9 mouse cellular contexts compared by ENCODE assay signal in the genomic region with DNA sequence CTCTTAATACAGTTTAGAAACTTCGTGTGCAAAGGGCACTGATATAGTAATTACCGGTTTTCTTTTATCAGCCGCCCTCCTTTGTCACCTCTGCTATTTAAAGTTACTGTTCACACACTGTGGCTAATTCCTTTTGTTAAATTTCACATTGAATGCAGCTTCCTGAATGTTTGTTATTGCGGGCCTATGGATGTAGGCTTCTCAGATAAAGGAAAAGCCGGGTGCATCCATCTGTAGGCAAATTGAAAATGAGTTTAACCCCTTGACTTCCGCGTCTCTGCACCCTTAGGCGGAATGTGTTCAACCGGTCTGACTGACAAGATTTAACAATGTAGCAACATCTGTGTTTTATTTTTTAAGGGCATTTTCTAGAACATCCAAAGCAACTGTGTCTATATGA.
DNase-seq lines count a peak whose midpoint lies in the region; ATAC-seq lines count a peak whose summit lies in the region.
"Had no signal": no experiment of that assay in that cellular context is flagged by ENCODE, and none has a peak within 500 bp of the region (broad histone marks: within the 10 kb centered on the region; RNA-seq: fewer than 3 reads in every experiment).

No protein-coding gene starts in this region.

- no peak for ATAC-seq in embryonic facial prominence, embryonic 13.5 days (ENCODE audit: insufficient number of reproducible peaks, insufficient read depth, low FRiP score, low TSS enrichment, low read depth)
- no peak for ATAC-seq in hindbrain, embryonic 14.5 days (ENCODE audit: low FRiP score)
- no peak for ATAC-seq in neural tube, embryonic 11.5 days (ENCODE audit: insufficient read depth, low FRiP score, low TSS enrichment)
- ATAC-seq in liver, embryonic 12.5 days = no peak

- H3K4me1 ChIP-seq in embryonic facial prominence, embryonic 13.5 days = peaks cover 10% of the 10 kb centered on the region
- peaks cover 37% of the 10 kb centered on the region for H3K4me1 ChIP-seq in hindbrain, embryonic 14.5 days (replicated peaks; ENCODE audit: control insufficient read depth, insufficient read depth, low read length)
- peaks cover 14% of the 10 kb centered on the region for H3K4me1 ChIP-seq in neural tube, embryonic 11.5 days (ENCODE audit: control insufficient read depth, insufficient read depth, low read length)
- 0 out of 2 replicates have a peak, but pooled peaks cover 7% of the 10 kb centered on the region for H3K4me1 ChIP-seq in liver, embryonic 12.5 days

- no peaks in the 10 kb centered on the region for H3K9me3 ChIP-seq in embryonic facial prominence, embryonic 13.5 days
- no peaks in the 10 kb centered on the region for H3K9me3 ChIP-seq in hindbrain, embryonic 14.5 days (ENCODE audit: control insufficient read depth, low read length)
- no peaks in the 10 kb centered on the region for H3K9me3 ChIP-seq in neural tube, embryonic 11.5 days (ENCODE audit: control insufficient read depth, low read length)
- no peaks in the 10 kb centered on the region for H3K9me3 ChIP-seq in liver, embryonic 12.5 days (replicated peaks)
- H3K9me3 ChIP-seq: limb, embryonic 12.5 days had no signal

- peak; percentile 74 for DNase-seq in embryo, embryonic 10 days (ENCODE audit: low spot score)
- DNase-seq in hindbrain, embryonic 14.5 days (ENCODE audit: low spot score) = no peak
- peak; percentile 55 for DNase-seq in neural tube, embryonic 11.5 days (ENCODE audit: low spot score)
- no peak for DNase-seq in right cerebral cortex, postnatal 4 days
- no peak for DNase-seq in frontal cortex, adult 2 months (ENCODE audit: extremely low spot score in 1 of 2, low spot score in 1 of 2)
- DNase-seq: spleen, adult 18-20 months had no signal

- 23% methylated on average over 9 of the region's 9 CpGs for WGBS in embryonic facial prominence, embryonic 13.5 days
- WGBS in hindbrain, embryonic 14.5 days = 7% methylated on average over 9 of the region's 9 CpGs
- WGBS in neural tube, embryonic 11.5 days = 14% methylated on average over 9 of the region's 9 CpGs
- 52% methylated on average over 9 of the region's 9 CpGs for WGBS in liver, embryonic 12.5 days (ENCODE audit: insufficient replicate concordance)

- no peak overlapping the region for H3K4me3 ChIP-seq in embryonic facial prominence, embryonic 13.5 days
- no peak overlapping the region for H3K4me3 ChIP-seq in hindbrain, embryonic 14.5 days (replicated peaks; ENCODE audit: low read length)
- H3K4me3 ChIP-seq in neural tube, embryonic 11.5 days (ENCODE audit: low read depth, low read length) = no peak overlapping the region
- H3K4me3 ChIP-seq in liver, embryonic 12.5 days = no peak overlapping the region
- H3K4me3 ChIP-seq: limb, embryonic 12.5 days had no signal

- H3K9ac ChIP-seq in embryonic facial prominence, embryonic 13.5 days = no peak overlapping the region
- H3K9ac ChIP-seq in hindbrain, embryonic 14.5 days = no peak overlapping the region
- H3K9ac ChIP-seq in neural tube, embryonic 11.5 days (ENCODE audit: low read length) = no peak overlapping the region
- no peak overlapping the region for H3K9ac ChIP-seq in liver, embryonic 12.5 days
- H3K9ac ChIP-seq: limb, embryonic 12.5 days had no signal

- H3K36me3 ChIP-seq in embryonic facial prominence, embryonic 13.5 days = no peaks in the 10 kb centered on the region
- H3K36me3 ChIP-seq in hindbrain, embryonic 14.5 days (replicated peaks; ENCODE audit: control insufficient read depth, insufficient read depth) = no peaks in the 10 kb centered on the region
- H3K36me3 ChIP-seq in neural tube, embryonic 11.5 days (ENCODE audit: control insufficient read depth, insufficient read depth, low read length) = no peaks in the 10 kb centered on the region
- no peaks in the 10 kb centered on the region for H3K36me3 ChIP-seq in liver, embryonic 12.5 days
- H3K36me3 ChIP-seq: limb, embryonic 12.5 days had no signal

- H3K27me3 ChIP-seq in embryonic facial prominence, embryonic 13.5 days = peaks cover 22% of the 10 kb centered on the region
- H3K27me3 ChIP-seq in hindbrain, embryonic 14.5 days (ENCODE audit: control insufficient read depth, insufficient read depth, low read length) = no peaks in the 10 kb centered on the region
- no peaks in the 10 kb centered on the region for H3K27me3 ChIP-seq in neural tube, embryonic 11.5 days (ENCODE audit: control insufficient read depth, insufficient read depth, low read length)
- H3K27me3 ChIP-seq in liver, embryonic 12.5 days (replicated peaks) = peaks cover 16% of the 10 kb centered on the region; the same call in 1 of the 2 replicates

- peak overlapping the region; percentile 78; the same call in 1 of the 2 replicates for H3K4me2 ChIP-seq in embryonic facial prominence, embryonic 13.5 days
- H3K4me2 ChIP-seq in hindbrain, embryonic 14.5 days (replicated peaks) = peak overlapping the region; percentile 14; the same call in 1 of the 2 replicates
- H3K4me2 ChIP-seq in neural tube, embryonic 11.5 days (ENCODE audit: low read depth) = peak overlapping the region; percentile 21
- H3K4me2 ChIP-seq in liver, embryonic 12.5 days = no peak overlapping the region

- no peak overlapping the region for H3K27ac ChIP-seq in embryonic facial prominence, embryonic 13.5 days
- peak overlapping the region; percentile 77 for H3K27ac ChIP-seq in hindbrain, embryonic 14.5 days
- H3K27ac ChIP-seq in neural tube, embryonic 11.5 days (ENCODE audit: low read depth, low read length) = no peak overlapping the region
- no peak overlapping the region for H3K27ac ChIP-seq in liver, embryonic 12.5 days
- H3K27ac ChIP-seq: limb, embryonic 12.5 days had no signal

Comparison
In these comparisons a context has a peak if more than half of its experiments do, and no peak if none do; other contexts are left out.
1. DNase-seq: peak in embryo, embryonic 10 days (single experiment) and neural tube, embryonic 11.5 days (single experiment); none in hindbrain, embryonic 14.5 days (single experiment), right cerebral cortex, postnatal 4 days (single experiment) and frontal cortex, adult 2 months (0 of 2).